Mouse (Mus musculus) spleen, adult 2 months (tissue): ENCODE measurements around the gene Iqschfp.

Experiments used
- CTCF ChIP-seq: fragments of 200-500 bp; IDR thresholded peaks from 2 replicates; pipeline ENCODE4 v1.5.1; 2011; ENCODE audit warnings: mild to moderate bottlenecking, inconsistent platforms; ENCODE audit not compliant: insufficient read depth, insufficient read length, insufficient replicate concordance; ENCODE audit errors: extremely low read depth
- POLR2A ChIP-seq: fragments of 200-500 bp; IDR thresholded peaks from 2 replicates; pipeline ENCODE4 v1.6.1; 2011; ENCODE audit warnings: low read depth, low read length, inconsistent platforms

DNA sequence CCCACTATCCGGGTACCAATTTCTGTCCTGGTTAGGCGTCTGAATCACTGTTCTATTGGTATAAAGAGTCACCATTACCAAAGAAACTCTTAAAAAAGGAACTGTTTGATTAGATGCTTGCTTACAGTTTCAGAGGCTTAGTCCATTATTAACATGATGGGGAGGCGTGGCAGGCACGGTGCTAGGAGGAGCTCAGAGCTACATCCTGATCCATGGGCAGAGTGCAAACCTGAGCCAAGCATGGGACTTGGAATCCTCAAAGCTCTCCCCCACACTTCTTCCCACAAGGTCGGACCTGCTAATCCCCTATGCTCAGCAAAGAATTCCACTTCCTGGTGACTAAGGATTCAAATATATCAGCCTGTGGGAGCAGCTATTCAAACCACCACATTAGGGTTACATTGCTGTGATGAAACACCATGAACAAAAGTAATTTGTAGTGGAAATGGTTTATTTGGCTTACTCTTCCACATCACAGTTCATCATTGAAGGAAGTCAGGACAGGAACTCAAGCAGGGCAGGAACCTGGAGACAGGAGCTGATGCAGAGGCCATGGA is 777.5 kb downstream of the Iqschfp start:
- TF ChIP-seq POLR2A (no peak), CTCF (no peak)
